Mouse (Mus musculus): ENCODE data around the gene Rassf8. TPM values are rescaled to one million over a fixed set of nuclear protein-coding genes. Genes with fewer than 3 reads are reported as not detected.

The Rassf8 gene
- polyA plus RNA-seq, 1 experiment, result 3.1 TPM

- TF ChIP-seq POLR2A (IDR thresholded peaks at IDR 0.05; ENCODE audit: control insufficient read depth, low read depth, low read length) (no peak), CTCF (IDR thresholded peaks at IDR 0.05; ENCODE audit: control insufficient read depth, insufficient read depth, insufficient replicate concordance, low read depth, low read length) (no peak)
- no peaks in the 10 kb centered on the region for H3K27me3 ChIP-seq (ENCODE audit: control insufficient read depth, insufficient read depth, low read length)
Observed at GRCm38 (mm10) chr6:145733276-145733675, 13.3 kb upstream of the Rassf8 start.

DNA sequence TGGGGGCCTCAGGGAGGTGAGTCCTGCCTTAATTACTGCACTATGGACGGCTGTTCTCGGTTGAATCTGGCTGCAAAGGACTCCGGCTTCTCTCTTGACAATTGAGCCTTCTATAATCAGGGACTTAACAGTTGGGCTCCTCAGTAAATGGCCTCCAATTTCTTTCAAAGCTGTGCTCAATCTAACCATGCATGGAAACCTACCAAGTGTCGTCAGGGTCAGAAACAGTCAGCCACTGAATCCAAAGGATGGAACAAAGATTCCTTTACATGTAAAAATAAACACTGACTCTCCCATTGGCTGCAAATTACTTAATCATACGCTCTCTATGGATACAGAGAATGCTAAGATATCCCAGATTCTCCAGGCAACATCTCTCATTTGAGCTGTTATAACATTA lies 12.6 kb upstream of the Rassf8 start:
- no peak overlapping the region for H3K4me3 ChIP-seq (ENCODE audit: control insufficient read depth, low read depth, low read length)
- no peak for TF ChIP-seq POLR2A (IDR thresholded peaks at IDR 0.05; ENCODE audit: control insufficient read depth, low read depth, low read length)
- TF ChIP-seq CTCF (IDR thresholded peaks at IDR 0.05; ENCODE audit: control insufficient read depth, insufficient read depth, insufficient replicate concordance, low read depth, low read length), result no peak
- no peaks in the 10 kb centered on the region for H3K27me3 ChIP-seq (ENCODE audit: control insufficient read depth, insufficient read depth, low read length)
- peaks cover 5% of the 10 kb centered on the region for H3K4me1 ChIP-seq (ENCODE audit: control insufficient read depth, insufficient read depth, low read length)
- H3K27ac ChIP-seq (ENCODE audit: control insufficient read depth, insufficient read depth, low read depth, low read length), result no peak overlapping the region
- no peaks in the 10 kb centered on the region for H3K36me3 ChIP-seq (ENCODE audit: control insufficient read depth, insufficient read depth, low read length)

More at GRCm38 (mm10) chr6:145733276-145733675, 13.3 kb upstream of the Rassf8 start:
- Histone ChIP-seq H3K27ac (ENCODE audit: control insufficient read depth, insufficient read depth, low read depth, low read length) (no peak overlapping the region), H3K4me3 (ENCODE audit: control insufficient read depth, low read depth, low read length) (no peak overlapping the region), H3K4me1 (ENCODE audit: control insufficient read depth, insufficient read depth, low read length) (peaks cover 5% of the 10 kb centered on the region), H3K36me3 (ENCODE audit: control insufficient read depth, insufficient read depth, low read length) (no peaks in the 10 kb centered on the region)

- no peak for TF ChIP-seq CTCF (IDR thresholded peaks at IDR 0.05; ENCODE audit: control insufficient read depth, insufficient read depth, insufficient replicate concordance, low read depth, low read length)
- Histone ChIP-seq H3K27ac (ENCODE audit: control insufficient read depth, insufficient read depth, low read depth, low read length) (no peak overlapping the region), H3K27me3 (ENCODE audit: control insufficient read depth, insufficient read depth, low read length) (no peaks in the 10 kb centered on the region), H3K36me3 (ENCODE audit: control insufficient read depth, insufficient read depth, low read length) (no peaks in the 10 kb centered on the region), H3K4me3 (ENCODE audit: control insufficient read depth, low read depth, low read length) (no peak overlapping the region), H3K4me1 (ENCODE audit: control insufficient read depth, insufficient read depth, low read length) (peaks cover 5% of the 10 kb centered on the region)
Observed at GRCm38 (mm10) chr6:145736099-145736498, 10.4 kb upstream of the Rassf8 start.

DNA sequence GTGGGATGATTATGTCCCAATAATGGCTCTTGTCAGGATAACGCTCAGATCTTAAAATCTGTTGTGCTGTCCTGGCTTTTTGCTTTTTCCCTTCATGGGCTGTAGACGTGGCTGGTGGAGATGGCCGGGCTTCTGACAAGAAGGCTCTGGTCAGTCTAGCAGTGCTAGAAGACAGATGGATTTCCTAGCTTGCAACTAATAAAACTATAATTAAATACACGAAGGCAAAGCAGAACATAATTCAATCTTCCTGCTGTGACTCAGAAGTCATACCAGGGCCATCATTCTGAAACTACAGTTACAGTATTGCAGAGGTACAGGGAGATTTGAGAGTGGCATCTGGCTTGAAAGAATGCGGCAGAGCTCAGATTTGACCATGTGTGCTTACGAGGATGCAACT lies 7.3 kb upstream of the Rassf8 start:
- H3K27me3 ChIP-seq (ENCODE audit: control insufficient read depth, insufficient read depth, low read length), result no peaks in the 10 kb centered on the region
- H3K36me3 ChIP-seq (ENCODE audit: control insufficient read depth, insufficient read depth, low read length), result no peaks in the 10 kb centered on the region
- no peak overlapping the region for H3K27ac ChIP-seq (ENCODE audit: control insufficient read depth, insufficient read depth, low read depth, low read length)
- TF ChIP-seq CTCF (IDR thresholded peaks at IDR 0.05; ENCODE audit: control insufficient read depth, insufficient read depth, insufficient replicate concordance, low read depth, low read length) (no peak), POLR2A (IDR thresholded peaks at IDR 0.05; ENCODE audit: control insufficient read depth, low read depth, low read length) (no peak)
- no peak overlapping the region for H3K4me3 ChIP-seq (ENCODE audit: control insufficient read depth, low read depth, low read length)
- H3K4me1 ChIP-seq (ENCODE audit: control insufficient read depth, insufficient read depth, low read length), result no peaks in the 10 kb centered on the region

- no peaks in the 10 kb centered on the region for H3K27me3 ChIP-seq (ENCODE audit: control insufficient read depth, insufficient read depth, low read length)
- no peak overlapping the region for H3K4me3 ChIP-seq (ENCODE audit: control insufficient read depth, low read depth, low read length)
- TF ChIP-seq POLR2A (IDR thresholded peaks at IDR 0.05; ENCODE audit: control insufficient read depth, low read depth, low read length) (no peak), CTCF (IDR thresholded peaks at IDR 0.05; ENCODE audit: control insufficient read depth, insufficient read depth, insufficient replicate concordance, low read depth, low read length) (no peak)
- no peaks in the 10 kb centered on the region for H3K4me1 ChIP-seq (ENCODE audit: control insufficient read depth, insufficient read depth, low read length)
- H3K36me3 ChIP-seq (ENCODE audit: control insufficient read depth, insufficient read depth, low read length), result no peaks in the 10 kb centered on the region
- H3K27ac ChIP-seq (ENCODE audit: control insufficient read depth, insufficient read depth, low read depth, low read length), result no peak overlapping the region
Observed at GRCm38 (mm10) chr6:145740011-145740410, 6.5 kb upstream of the Rassf8 start.

DNA sequence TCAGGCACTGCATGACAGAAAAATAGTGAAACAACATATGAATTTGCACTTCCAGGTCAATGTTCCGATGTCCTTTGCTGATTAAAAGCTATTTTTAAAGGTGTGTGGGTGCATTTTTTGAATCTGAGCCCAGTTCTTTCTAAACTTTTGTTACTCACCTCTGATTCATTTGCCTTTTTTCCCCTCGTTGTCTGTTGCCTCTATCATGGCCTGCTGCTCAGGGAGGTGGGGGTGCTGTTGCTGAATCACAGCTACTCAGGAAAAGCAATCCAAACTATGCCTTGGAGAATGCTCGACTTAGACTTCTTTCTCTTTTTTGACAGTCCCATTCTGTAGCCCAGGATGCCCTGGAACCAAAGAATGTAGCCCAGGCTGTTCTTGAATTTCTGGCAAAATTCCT lies 1.3 kb upstream of the Rassf8 start:
- Histone ChIP-seq H3K4me1 (ENCODE audit: control insufficient read depth, insufficient read depth, low read length) (peaks cover 11% of the 10 kb centered on the region), H3K27ac (ENCODE audit: control insufficient read depth, insufficient read depth, low read depth, low read length) (no peak overlapping the region; the same call in 1 of the 2 replicates), H3K36me3 (ENCODE audit: control insufficient read depth, insufficient read depth, low read length) (no peaks in the 10 kb centered on the region), H3K27me3 (ENCODE audit: control insufficient read depth, insufficient read depth, low read length) (no peaks in the 10 kb centered on the region), H3K4me3 (ENCODE audit: control insufficient read depth, low read depth, low read length) (no peak overlapping the region)
- TF ChIP-seq POLR2A (IDR thresholded peaks at IDR 0.05; ENCODE audit: control insufficient read depth, low read depth, low read length) (no peak), CTCF (IDR thresholded peaks at IDR 0.05; ENCODE audit: control insufficient read depth, insufficient read depth, insufficient replicate concordance, low read depth, low read length) (no peak)

- Histone ChIP-seq H3K27ac (ENCODE audit: control insufficient read depth, insufficient read depth, low read depth, low read length) (peak overlapping the region; percentile 23), H3K4me3 (ENCODE audit: control insufficient read depth, low read depth, low read length) (peak overlapping the region; percentile 90), H3K27me3 (ENCODE audit: control insufficient read depth, insufficient read depth, low read length) (no peaks in the 10 kb centered on the region), H3K36me3 (ENCODE audit: control insufficient read depth, insufficient read depth, low read length) (no peaks in the 10 kb centered on the region), H3K4me1 (ENCODE audit: control insufficient read depth, insufficient read depth, low read length) (peaks cover 11% of the 10 kb centered on the region)
- no peak for TF ChIP-seq CTCF (IDR thresholded peaks at IDR 0.05; ENCODE audit: control insufficient read depth, insufficient read depth, insufficient replicate concordance, low read depth, low read length)
- no peak for TF ChIP-seq POLR2A (IDR thresholded peaks at IDR 0.05; ENCODE audit: control insufficient read depth, low read depth, low read length)
Observed at GRCm38 (mm10) chr6:145746921-145747670, 548 bp downstream of the Rassf8 start.

Measured in testis, adult 2 months (tissue).